Mouse (Mus musculus) adrenal gland, postnatal 36 days (tissue): ENCODE data around the gene Atp6v0a1. TPM values are rescaled to one million over a fixed set of nuclear protein-coding genes. Genes with fewer than 3 reads are reported as not detected.
A peak's percentile ranks its signal among the peaks of the same experiment; 100 is the strongest.

ENCODE experiments used
- DNase-seq, 2 experiments: peaks; one replicate each; pipeline ENCODE4 v3.0.0; 2021; ENCODE audit warnings: mixed read lengths in 1 of 2
- total RNA-seq, 2 experiments: library from RNA; stranded (reverse); gene quantifications; 2 replicates each; pipeline ENCODE4 v1.2.3; 2021

Gene Atp6v0a1
- total RNA-seq, 2 experiments from 2014 or later: 122 to 148 TPM

DNA sequence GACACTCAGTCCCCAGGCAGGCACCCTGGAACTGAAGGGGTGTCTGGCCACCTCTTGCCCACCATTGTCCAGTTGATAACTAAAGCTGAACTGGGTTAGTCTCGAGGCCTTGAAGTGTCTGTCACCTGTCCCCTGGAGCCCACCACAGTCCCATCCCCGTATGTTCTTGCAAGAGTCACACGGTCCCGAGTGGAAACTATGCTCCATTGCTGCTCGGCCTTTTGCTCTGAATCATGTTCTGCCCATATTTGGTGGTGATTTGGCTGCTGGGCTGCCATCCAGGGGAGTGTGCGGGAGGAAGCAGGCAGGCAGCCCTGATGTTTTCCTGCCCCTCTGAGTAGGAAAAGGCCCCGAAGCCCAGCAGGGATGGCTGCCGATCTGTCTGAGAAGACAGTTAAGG lies 50.9 kb downstream of the Atp6v0a1 start:
- DNase-seq: peak; percentile 83 to 89

DNA sequence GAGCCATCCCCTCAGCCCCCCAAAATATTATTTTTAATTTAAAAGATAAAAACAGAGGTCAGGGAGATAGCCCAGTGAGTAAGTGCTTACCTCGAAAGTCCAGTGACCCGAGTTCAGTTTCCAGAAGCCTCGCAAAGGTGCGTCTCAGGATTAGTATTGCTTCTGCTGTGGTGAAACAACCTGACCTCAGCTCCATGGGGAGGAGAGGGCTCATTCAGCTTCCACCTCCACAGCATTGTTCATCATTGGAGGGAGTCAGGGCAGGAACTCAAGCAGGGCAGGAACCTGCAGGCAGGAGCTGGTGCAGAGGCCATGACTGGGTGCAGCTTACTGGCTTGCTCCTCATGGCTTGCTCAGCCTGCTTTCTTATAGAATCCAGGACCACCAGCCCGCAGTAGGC lies 51.8 kb downstream of the Atp6v0a1 start:
- DNase-seq: no peak

DNA sequence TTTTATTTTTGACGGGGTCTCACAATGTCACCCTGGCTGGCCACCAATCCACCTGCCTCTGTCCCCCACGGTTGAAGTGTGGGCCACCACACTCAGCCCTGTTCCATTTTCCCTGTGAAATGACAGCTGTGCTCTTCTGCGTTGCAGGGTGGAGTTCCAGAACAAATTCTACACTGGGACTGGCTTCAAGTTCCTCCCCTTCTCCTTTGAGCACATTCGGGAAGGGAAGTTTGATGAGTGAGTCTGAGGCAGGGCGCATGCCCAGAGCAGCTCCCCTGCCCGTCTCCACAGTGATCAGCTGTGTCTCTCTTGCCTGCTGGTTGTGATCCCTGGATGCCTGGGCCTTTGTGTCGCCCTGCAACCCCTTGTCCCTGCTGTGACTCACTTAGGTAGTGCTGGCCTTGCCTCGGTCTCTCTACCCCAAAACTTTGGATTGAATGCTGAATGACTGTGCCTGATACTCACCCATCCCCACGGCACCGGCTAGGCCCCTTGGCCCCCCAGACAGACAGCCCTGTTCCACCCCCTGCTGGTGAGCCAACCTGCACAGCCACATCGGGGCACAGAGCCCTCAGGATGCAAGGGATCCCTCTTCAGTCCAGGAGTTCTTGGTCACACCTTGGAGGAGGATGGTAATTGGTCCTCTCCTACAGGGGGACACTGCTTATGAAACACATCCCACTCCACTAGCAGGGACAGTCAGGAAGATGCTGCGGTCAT lies 53.1 kb downstream of the Atp6v0a1 start:
- peak; percentile 51 to 70 for DNase-seq

DNA sequence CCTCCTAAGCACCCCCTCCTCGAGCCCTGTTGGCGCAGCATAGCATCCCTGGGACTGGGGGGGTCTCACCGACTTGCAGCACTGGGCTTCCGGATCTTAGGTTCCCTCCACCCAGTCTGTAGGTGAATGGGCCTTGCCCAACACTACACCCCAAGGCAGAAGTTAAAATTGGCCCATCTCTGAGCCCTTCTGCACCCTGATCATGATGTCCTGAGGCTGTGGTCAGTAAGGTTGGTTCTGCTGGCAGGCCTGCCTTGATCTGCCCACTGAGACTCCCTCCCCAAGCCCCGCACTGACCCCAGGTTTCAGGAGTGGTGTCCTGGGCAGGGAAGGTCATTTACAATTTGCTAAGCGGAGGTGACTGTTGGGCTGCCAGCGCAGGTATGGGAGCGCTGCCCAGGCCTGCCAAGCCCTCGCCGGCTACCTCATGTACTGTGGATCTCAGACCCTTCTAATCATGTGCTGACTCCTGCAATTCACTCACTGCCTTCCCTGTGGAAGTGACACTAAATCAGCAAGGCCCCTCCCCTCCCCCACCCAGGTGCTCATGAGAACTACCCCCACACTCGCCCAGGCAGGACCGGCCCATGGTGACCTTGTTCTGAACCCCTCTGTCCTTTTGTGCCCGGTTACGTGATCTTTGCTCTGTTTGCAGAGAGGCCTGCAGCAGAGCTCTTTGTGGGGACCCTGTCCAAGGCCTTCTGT lies 53.9 kb downstream of the Atp6v0a1 start:
- no peak for DNase-seq

DNA sequence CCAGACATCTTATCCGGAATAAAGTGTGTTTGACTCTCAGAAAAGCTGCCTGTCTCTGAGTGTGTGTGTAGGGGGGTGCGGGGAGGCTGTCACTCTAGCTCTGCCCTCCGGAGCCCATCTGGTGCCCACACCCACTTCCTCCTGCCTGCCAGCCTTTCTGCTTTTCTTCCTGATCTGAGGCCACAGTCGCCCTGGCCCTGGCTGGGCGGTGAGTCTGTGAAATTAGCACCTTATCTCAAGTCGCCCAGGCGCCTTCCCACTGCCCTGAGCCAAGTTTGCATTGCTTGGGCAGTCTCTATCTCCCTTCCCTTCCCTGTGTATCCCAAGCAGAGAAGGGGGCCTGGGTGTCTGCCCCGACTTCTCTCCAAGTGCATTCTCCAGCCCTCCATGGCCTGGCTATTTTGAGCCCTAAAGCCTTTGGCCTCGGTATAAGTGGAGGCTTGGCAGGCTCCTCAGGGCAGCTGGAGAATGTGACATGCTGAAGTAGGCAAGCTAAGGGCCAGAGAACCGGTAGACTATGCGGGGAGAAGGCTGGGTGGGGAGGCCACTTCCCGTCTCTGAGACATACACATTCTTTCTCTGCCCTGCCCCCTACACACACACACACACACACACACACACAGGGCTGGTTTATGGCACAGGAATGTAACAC lies 54.5 kb downstream of the Atp6v0a1 start:
- DNase-seq: peak; percentile 54 to 72

DNA sequence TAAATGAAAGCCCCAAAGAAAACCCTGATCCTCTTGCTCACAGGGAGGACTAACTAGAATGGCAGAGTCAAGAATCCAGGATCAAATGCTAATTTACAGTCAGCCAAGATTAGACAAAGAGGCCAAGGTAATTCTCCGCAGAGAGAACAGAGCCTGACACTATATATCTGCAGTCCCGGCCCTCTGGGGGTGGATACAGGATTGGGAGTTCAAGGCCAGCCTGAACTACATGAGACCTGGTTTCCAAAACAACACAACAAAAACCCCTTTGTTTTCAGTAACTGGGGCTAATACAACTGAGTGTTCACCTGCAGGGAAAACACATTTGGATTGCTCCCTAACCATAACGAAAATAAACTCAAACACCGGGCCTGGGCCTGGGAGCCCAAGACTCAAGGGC lies 55.2 kb downstream of the Atp6v0a1 start:
- no peak for DNase-seq

DNA sequence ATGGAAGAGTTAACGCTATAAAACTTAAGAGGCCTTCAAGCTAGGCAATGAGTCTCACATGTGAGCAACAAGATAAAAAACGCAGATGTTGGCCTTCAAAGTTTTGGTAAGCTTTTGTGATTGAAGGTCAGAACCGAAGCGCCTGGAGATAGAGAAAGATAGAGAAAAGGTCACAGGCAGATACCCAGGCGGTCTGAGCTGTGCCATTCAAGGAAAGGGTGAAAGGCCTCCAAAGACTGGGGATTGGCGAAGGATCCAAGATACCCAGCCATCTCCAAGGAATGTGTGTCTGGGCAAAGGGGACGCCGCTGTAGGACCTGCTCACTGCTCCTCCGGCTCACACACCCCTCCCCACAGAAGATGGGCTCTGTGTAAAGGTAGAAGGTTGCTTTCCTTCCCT lies 55.8 kb downstream of the Atp6v0a1 start:
- peak; percentile 46 to 55 for DNase-seq

DNA sequence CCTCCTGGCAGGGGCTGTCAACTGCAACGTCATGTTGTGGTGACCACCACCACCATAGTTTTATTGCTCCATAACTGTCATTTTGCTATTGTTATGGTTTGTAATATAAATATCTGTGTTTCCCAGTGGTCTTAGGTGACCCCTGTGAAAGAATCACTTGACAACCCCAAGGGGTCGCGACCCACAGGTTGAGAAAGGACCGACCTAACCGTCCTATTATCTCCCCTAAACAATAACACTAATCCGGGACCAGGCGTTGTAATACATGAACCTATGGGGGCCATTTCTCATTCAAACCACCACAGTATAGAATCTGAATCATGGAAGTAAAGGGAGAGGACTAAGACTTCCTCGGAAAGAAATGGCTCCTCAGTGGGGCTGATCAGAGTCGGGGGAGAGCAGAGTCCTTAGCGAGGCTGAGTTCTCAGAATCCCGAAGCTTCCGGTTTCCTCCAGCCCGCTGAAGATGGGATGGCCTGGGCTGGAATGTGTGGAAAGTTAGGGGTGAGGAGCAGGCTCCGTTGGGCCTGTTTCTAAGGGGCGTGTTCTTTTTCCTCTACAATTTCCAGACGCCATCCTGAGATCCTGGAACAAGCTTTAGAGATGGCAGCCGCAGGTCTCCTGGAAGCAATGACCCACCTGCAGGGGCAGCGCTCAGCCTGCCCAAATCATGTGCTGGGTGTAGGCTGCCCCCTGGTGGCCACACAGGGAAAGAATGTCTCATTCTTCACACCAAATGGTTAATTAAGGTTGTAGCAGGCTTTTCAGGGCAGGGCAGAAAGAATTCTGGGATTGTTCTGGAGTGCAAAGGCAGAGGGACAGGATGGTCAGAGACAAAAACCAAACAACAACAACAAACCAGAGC lies 57.5 kb downstream of the Atp6v0a1 start:
- DNase-seq: peak; percentile 85 to 91

DNA sequence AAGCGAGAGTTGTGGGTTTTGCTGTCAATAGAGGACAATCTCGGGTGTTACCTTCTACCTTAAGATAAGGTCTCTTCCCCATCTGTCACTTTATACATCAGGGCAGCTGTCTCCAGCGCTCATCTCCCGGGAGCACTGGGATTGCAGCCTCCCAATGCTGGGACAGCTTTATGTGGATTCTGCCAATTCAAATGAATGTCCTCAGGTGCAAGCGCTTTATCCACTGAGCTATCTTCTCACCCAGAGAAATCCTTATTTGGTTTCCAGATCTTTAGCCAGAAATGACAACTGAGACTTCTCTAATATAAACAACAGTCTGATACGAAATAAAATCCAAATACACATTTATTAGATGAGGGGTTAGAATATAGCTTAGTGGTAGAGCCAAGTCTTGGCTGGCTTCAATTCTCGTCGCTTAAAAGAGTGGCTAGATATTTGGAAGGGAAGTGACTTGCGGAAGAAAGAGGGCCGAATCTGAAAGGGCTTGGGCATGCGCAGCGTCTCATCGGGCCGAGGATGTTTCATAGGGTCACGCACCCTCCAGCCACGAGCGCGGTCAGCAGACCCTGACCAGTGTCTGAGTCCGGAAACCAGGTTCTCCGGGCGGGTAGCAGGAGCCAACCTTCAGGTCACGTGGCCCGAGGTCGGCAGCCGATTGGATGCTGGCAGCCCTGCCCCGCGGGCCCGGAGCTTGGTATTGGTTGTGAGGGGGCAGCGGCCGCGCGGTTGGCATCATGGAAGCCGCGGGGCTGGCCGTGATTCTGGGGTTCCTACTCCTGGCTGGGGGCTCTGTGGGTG lies 60.3 kb downstream of the Atp6v0a1 start, which contains the start of gene Naglu:
Gene Naglu, plus strand, starts transcription at position 622 of the 798 bp plus-strand sequence.
- DNase-seq: peak; percentile 99

DNA sequence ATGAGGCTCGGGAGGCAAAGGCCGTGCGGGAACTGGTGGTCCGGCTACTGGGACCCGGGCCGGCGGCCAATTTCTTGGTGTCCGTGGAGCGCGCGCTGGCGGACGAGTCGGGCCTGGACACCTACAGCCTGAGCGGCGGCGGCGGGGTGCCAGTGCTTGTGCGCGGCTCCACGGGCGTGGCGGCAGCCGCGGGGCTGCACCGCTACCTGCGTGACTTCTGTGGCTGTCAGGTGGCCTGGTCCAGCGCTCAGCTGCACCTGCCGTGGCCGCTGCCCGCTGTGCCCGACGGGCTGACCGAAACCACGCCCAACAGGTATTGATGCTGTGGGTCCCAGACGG lies 60.9 kb downstream of the Atp6v0a1 start:
- no peak for DNase-seq

DNA sequence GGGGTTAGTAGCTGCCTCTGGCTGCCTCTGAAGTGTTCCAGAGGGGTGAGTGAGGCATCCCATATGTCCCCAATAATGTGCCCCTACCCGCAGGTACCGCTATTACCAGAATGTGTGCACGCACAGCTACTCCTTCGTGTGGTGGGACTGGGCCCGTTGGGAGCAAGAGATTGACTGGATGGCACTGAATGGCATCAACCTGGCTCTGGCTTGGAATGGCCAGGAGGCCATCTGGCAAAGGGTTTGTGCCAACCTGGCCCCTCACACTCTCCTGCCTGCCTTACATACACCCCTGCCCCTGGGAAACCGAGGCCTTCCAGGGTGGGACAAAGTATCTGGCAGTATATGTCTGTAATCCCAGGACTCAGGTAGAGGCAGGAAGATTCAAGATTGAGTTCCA lies 61.7 kb downstream of the Atp6v0a1 start:
- no peak for DNase-seq

DNA sequence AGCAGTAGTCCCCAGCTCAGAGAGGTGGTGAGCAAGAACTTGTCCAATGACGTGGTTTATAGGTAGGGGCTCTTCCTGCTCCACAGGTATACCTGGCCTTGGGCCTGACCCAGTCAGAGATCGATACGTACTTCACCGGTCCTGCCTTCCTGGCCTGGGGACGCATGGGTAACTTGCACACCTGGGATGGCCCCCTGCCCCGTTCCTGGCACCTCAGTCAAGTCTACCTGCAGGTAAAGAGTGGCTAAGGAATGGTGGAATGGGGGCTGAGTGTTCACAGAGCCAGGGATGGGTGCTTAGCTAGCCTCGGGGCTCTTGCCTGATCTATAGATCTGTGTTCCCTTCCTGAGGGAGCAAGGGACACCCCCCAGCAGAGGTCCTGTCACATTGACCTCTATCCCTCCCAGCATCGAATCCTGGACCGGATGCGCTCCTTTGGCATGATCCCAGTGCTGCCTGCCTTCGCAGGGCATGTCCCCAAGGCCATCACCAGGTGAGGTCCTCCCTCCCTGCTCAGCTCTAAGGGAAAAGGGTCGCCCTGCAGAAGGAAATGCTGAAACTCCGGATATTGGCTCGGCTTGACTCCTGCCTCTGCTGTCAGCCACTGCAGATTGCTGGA lies 62.7 kb downstream of the Atp6v0a1 start:
- no peak for DNase-seq

DNA sequence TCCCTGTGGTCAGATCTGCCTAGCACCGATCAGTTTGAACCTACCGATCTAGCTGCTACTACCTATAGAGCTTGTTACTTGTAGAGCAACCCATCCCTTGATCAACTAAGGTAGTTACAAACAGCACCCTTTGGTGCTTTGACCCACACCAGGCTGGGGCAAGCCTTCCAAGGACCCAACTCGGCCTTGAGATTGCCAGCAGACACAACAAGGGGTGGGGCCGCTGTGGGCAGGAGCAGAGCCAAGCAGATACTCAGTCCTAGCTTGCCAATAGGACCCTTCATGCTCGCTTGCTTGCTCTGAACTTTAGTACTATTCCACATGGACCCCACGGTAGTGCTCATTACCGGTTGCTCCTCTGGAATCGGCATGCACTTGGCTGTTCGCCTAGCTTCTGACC lies 68.9 kb downstream of the Atp6v0a1 start, which contains the start of gene Hsd17b1:
Gene Hsd17b1, plus strand, starts transcription at position 291 of the 400 bp plus-strand sequence.
- peak; percentile 48 to 59 for DNase-seq

DNA sequence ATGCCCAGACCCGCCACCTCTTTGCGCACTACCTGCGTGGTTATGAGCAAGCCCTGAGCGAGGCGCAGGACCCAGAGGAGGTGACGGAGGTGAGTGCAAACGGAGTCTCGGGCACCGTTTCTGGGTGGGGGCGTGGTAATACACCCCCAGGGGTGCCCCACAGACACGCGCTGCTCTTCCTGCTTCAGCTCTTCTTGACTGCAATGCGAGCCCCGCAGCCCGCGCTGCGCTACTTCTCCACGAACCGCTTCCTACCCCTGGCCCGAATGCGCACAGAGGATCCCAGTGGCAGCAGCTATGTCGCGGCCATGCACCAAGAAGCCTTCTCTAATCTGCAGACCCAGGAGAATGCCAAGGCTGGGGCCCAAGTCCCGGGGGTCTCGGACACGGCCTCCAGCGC lies 70.5 kb downstream of the Atp6v0a1 start:
- DNase-seq: no peak

DNA sequence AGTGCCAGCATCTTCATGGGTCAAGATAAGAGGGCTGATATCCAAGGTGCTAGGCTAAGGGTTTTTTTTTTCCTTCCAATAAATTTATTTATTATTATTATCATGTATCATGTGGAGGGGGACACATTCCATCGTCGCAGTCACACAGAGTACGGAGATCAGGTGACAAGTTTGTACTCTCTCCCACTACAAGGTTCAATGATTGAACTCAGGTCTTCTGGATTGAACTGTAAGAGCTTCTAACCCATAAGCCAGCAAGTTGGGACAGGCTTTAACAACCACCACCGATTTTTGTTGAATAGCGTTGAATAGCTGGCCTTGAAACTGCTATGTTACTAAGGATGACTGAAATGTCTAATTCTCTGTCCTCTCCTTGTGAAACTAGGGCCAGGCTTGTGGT lies 71.2 kb downstream of the Atp6v0a1 start:
- no peak for DNase-seq

DNA sequence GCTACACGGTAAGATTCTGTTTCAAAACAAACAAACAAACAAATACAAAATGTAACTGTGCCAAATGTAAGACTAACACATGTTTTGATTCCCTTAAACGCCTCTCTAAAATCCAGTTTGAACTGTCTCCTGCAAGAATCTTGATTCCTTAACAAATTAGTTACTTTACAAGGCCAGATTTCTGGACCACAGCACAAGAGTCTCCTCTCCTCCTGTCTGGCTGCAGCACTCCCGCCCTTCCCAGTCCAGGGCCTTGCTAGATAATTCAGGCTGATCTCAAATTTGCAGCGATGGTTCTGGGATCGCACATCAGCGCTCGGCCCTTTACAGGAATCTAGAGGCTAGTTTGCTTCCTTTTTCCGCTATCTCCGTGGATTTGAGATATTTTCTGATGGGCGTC lies 72.4 kb downstream of the Atp6v0a1 start:
- no peak for DNase-seq

DNA sequence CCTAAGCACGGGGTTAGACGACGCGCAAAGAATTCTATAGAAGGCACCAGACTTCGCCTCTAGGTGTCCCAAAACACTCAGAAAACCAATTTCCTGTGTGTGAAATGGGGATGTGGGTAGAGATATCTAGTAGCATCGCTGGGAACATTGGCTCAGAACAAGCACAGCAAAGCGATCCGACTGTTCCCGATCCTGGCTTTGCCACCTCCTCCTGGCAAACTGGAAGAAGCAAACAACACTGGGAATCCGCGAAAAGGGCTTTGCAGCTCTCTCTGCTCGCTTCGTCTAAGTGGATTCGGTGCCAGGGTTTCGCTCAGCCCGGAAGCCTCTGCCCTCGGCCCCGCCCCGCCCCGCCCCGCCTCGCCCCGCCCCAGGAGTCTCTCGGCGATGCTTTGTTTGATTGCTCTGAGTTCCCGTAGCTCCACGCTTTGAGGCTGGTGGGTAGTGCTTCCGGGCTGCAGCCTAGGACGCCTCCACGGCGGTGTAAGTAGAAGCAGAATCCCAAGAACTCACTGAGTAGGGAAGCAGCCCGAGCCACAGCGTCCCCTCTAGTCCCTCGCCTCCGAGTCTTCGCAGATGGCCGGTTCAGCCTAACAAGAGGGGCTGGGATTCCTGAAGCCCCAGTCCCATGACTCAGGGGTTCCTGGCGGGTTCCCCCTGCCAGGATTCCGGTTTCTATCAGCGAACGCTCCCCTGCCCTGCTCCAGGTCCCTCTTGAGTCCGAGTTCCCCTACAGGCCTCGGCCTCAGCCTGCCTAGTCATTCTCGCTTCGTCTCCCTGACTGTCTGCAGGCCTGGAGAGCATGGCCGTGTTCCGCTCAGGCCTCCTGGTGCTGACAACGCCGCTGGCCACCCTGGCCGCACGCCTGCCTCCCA lies 73.2 kb downstream of the Atp6v0a1 start, which contains the start of gene Coasy:
Gene Coasy, plus strand, starts transcription at position 358 of the 875 bp plus-strand sequence.
- DNase-seq: peak; percentile 87 to 89

DNA sequence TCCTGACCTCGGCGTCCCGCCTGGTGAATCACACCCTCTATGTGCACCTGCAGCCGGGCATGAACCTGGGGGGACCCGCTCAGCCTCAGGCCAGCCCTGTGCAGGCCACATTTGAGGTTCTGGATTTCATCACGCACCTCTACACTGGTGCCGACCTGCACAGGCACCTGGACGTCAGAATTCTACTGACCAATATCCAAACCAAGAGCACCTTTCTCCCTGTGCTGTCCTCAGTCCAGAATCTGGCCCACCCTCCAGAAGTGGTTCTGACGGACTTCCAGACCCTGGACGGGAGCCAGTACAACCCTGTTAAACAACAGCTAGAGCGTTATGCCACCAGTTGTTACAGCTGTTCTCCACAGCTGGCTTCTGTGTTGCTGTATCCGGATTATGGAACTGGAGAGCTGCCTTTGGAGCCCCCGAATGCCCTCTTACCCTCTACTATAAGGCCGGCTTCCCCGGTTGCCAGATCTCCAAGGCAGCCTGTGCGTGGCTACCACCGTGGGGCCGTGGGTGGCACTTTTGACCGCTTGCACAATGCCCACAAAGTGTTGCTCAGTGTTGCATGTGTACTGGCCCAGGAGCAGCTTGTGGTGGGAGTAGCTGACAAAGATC lies 73.9 kb downstream of the Atp6v0a1 start:
- peak in 1 of 2 experiments; percentile 50 for DNase-seq

DNA sequence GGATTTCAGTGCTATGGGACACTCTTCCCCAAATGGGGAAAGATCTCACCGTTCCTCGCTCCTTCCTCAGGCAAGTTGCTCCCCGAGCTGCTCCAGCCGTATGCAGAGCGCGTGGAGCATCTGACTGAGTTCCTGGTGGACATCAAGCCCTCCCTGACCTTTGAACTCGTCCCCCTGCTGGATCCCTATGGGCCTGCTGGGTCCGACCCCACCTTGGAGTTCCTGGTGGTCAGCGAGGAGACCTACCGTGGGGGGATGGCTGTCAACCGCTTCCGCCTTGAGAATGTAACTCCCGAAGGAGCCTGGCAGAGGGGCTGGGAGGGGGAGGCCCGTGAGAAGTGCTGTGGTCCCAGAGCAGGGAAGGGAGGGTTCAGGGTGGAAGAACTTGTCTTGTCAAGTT lies 75.0 kb downstream of the Atp6v0a1 start:
- no peak for DNase-seq
